Mouse (Mus musculus) frontal cortex, postnatal 14 days (tissue): Measurements from ENCODE around the gene Ube2f.
A peak's percentile ranks its signal among the peaks of the same experiment; 100 is the strongest.

Experiments
- DNase-seq, 2 experiments: peaks; one replicate each; pipeline ENCODE4 v3.0.0; 2022; ENCODE audit warnings: low spot score in 2 of 2

The Ube2f gene

GRCm38 (mm10) chr1:91237676-91238075 is 12.4 kb upstream of the Ube2f start:
- DNase-seq: no peak

GRCm38 (mm10) chr1:91239112-91239511 is 11.0 kb upstream of the Ube2f start:
- DNase-seq: peak in 1 of 2 experiments; percentile 55

GRCm38 (mm10) chr1:91239800-91240199 is 10.3 kb upstream of the Ube2f start:
- DNase-seq: no peak

GRCm38 (mm10) chr1:91240685-91241084 is 9.4 kb upstream of the Ube2f start:
- no peak for DNase-seq

GRCm38 (mm10) chr1:91241249-91241648 is 8.9 kb upstream of the Ube2f start:
- no peak for DNase-seq

- no peak for DNase-seq
Measured at GRCm38 (mm10) chr1:91248242-91248641, 1.9 kb upstream of the Ube2f start.

- DNase-seq: no peak
Measured at GRCm38 (mm10) chr1:91248970-91249369, 1.1 kb upstream of the Ube2f start.

- no peak for DNase-seq
Measured at GRCm38 (mm10) chr1:91250415-91251147, 477 bp downstream of the Ube2f start.

GRCm38 (mm10) chr1:91251148-91251650 is 1.1 kb downstream of the Ube2f start:
- DNase-seq: no peak

- no peak for DNase-seq
Measured at GRCm38 (mm10) chr1:91251927-91252326, 1.8 kb downstream of the Ube2f start.

GRCm38 (mm10) chr1:91257918-91258317 is 7.8 kb downstream of the Ube2f start:
- no peak for DNase-seq

- DNase-seq: no peak
Measured at GRCm38 (mm10) chr1:91259794-91260193, 9.7 kb downstream of the Ube2f start.

GRCm38 (mm10) chr1:91262508-91262907 is 12.4 kb downstream of the Ube2f start:
- DNase-seq: no peak

- DNase-seq: no peak
Measured at GRCm38 (mm10) chr1:91272260-91272659, 22.2 kb downstream of the Ube2f start.

- DNase-seq: no peak
Measured at GRCm38 (mm10) chr1:91276581-91276980, 26.5 kb downstream of the Ube2f start.

- no peak for DNase-seq
Measured at GRCm38 (mm10) chr1:91277480-91277879, 27.4 kb downstream of the Ube2f start.

- no peak for DNase-seq
Measured at GRCm38 (mm10) chr1:91278410-91279119, 28.5 kb downstream of the Ube2f start.

- DNase-seq: no peak
Measured at GRCm38 (mm10) chr1:91279126-91279525, 29.0 kb downstream of the Ube2f start.

GRCm38 (mm10) chr1:91282582-91282981 is 32.5 kb downstream of the Ube2f start:
- DNase-seq: no peak

- DNase-seq: no peak
Measured at GRCm38 (mm10) chr1:91289375-91289774, 39.3 kb downstream of the Ube2f start.

GRCm38 (mm10) chr1:91292101-91292825 is 42.2 kb downstream of the Ube2f start:
- no peak for DNase-seq

- no peak for DNase-seq
Measured at GRCm38 (mm10) chr1:91295544-91295943, 45.4 kb downstream of the Ube2f start.
